Mouse (Mus musculus) CH12.LX (cell line): ENCODE measurements at regions not wholly inside any gene's neighbourhood (a gene's known extent, or its start where the extent isn't known, plus 50 kb on each side); places are given as distances from the start of the nearest gene placed in this dataset.

Experiments
- CTCF ChIP-seq, 2 experiments: IDR thresholded peaks in 1 of 2; conservative IDR thresholded peaks in 1 of 2; 2 replicates each; pipeline ENCODE4 v1.5.1; 2011 to 2012; ENCODE audit warnings: low read depth in 2 of 2, low read length in 2 of 2, improper control_type of control experiment in 1 of 2, inconsistent platforms in 1 of 2, mild to moderate bottlenecking in 1 of 2, moderate library complexity in 1 of 2
- ETS1 ChIP-seq: conservative IDR thresholded peaks from 2 replicates; pipeline ENCODE4 v1.6.1; 2012; ENCODE audit warnings: low read depth, mild to moderate bottlenecking, inconsistent platforms, low read length, improper control_type of control experiment, moderate library complexity
- USF2 ChIP-seq: conservative IDR thresholded peaks from 2 replicates; pipeline ENCODE4 v1.6.1; 2011; ENCODE audit warnings: low read depth, low read length, improper control_type of control experiment

DNA sequence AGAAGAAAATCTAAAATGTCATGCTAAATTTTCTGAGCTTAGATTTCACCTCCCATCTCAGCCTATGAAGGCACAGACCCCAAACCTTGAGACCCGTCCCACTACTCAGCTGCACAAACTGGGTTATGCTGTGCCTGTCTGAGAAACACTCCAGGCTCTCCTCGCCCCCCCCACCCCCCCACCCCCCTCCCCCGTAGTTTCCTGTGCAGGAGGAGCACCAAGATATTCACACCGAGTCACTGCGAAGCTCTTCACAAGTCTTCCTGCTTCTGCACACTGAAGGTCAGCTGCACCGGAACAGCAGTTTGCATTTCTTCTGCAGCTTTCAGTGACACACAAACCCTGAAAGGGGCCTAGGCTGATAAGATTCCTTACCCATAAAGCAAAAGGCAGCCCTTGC is 163.9 kb upstream of the Tll1 start:
- no peak for TF ChIP-seq ETS1
- no peak for TF ChIP-seq CTCF (conservative IDR thresholded peaks at IDR 0.05 in 1 of 2, IDR thresholded peaks at IDR 0.05 in 1 of 2; ENCODE audit: low read depth in 2 of 2, low read length in 2 of 2)
- TF ChIP-seq USF2 = no peak
